Mouse (Mus musculus): Measurements from ENCODE around the gene Ugt1a10.
"Not testable (repeated sequence)": the region's sequence is repeated elsewhere in the genome, so short reads cannot be mapped to it uniquely, and the experiment has no call there.

The Ugt1a10 gene

GRCm38 (mm10) chr1:88055088-88055487, at the start of gene Ugt1a10:
Gene Ugt1a10 (plus strand): TSS chr1:88055388.
- DNase-seq, result no peak

- DNase-seq, result no peak
Measured at GRCm38 (mm10) chr1:88007692-88008210, 47.4 kb upstream of the Ugt1a10 start.

GRCm38 (mm10) chr1:88008211-88008697, 46.9 kb upstream of the Ugt1a10 start, which contains the start of gene Usp40:
Gene Usp40 (minus strand): TSS chr1:88008551.
- DNase-seq, result peak; percentile 61

GRCm38 (mm10) chr1:88008735-88009134, 46.5 kb upstream of the Ugt1a10 start:
- no peak for DNase-seq

- DNase-seq, result no peak
Measured at GRCm38 (mm10) chr1:88009521-88009920, 45.7 kb upstream of the Ugt1a10 start.

- DNase-seq, result no peak
Measured at GRCm38 (mm10) chr1:88013726-88014125, 41.5 kb upstream of the Ugt1a10 start.

- DNase-seq, result no peak
Measured at GRCm38 (mm10) chr1:88014194-88014593, 41.0 kb upstream of the Ugt1a10 start.

GRCm38 (mm10) chr1:88014671-88015070, 40.5 kb upstream of the Ugt1a10 start:
- DNase-seq, result no peak

- DNase-seq, result no peak
Measured at GRCm38 (mm10) chr1:88015371-88015770, 39.8 kb upstream of the Ugt1a10 start.

GRCm38 (mm10) chr1:88025244-88025643, 29.9 kb upstream of the Ugt1a10 start:
- DNase-seq, result not testable (repeated sequence)

- DNase-seq, result not testable (repeated sequence)
Measured at GRCm38 (mm10) chr1:88043044-88043443, 12.1 kb upstream of the Ugt1a10 start.

GRCm38 (mm10) chr1:88044832-88045437, 10.3 kb upstream of the Ugt1a10 start:
- peak; percentile 3 for DNase-seq

GRCm38 (mm10) chr1:88047408-88047807, 7.8 kb upstream of the Ugt1a10 start:
- DNase-seq, result not testable (repeated sequence)

- not testable (repeated sequence) for DNase-seq
Measured at GRCm38 (mm10) chr1:88066472-88067102, 11.4 kb downstream of the Ugt1a10 start.

GRCm38 (mm10) chr1:88070495-88070894, 15.3 kb downstream of the Ugt1a10 start, which contains the start of gene Ugt1a9:
Gene Ugt1a9 (plus strand): TSS chr1:88070800.
- no peak for DNase-seq

GRCm38 (mm10) chr1:88070902-88071301, 15.7 kb downstream of the Ugt1a10 start:
- no peak for DNase-seq

GRCm38 (mm10) chr1:88074471-88074870, 19.3 kb downstream of the Ugt1a10 start:
- no peak for DNase-seq

- no peak for DNase-seq
Measured at GRCm38 (mm10) chr1:88077128-88077527, 21.9 kb downstream of the Ugt1a10 start.

GRCm38 (mm10) chr1:88081670-88082069, 26.5 kb downstream of the Ugt1a10 start:
- DNase-seq, result no peak

- no peak for DNase-seq
Measured at GRCm38 (mm10) chr1:88086125-88086524, 30.9 kb downstream of the Ugt1a10 start.

GRCm38 (mm10) chr1:88087513-88087912, 32.3 kb downstream of the Ugt1a10 start, which contains the start of gene Ugt1a8:
Gene Ugt1a8 (plus strand): TSS chr1:88087813.
- no peak for DNase-seq

- DNase-seq, result no peak
Measured at GRCm38 (mm10) chr1:88092341-88092740, 37.2 kb downstream of the Ugt1a10 start.

- not testable (repeated sequence) for DNase-seq
Measured at GRCm38 (mm10) chr1:88094270-88094676, 39.1 kb downstream of the Ugt1a10 start.

- DNase-seq, result no peak
Measured at GRCm38 (mm10) chr1:88094941-88095492, 39.8 kb downstream of the Ugt1a10 start, which contains the start of gene Ugt1a7c. Gene Ugt1a7c (plus strand): TSS chr1:88095062.

Data from cerebellum, adult 8-10 months (tissue).